8 mouse cellular contexts compared by ENCODE assay signal in the genomic region with DNA sequence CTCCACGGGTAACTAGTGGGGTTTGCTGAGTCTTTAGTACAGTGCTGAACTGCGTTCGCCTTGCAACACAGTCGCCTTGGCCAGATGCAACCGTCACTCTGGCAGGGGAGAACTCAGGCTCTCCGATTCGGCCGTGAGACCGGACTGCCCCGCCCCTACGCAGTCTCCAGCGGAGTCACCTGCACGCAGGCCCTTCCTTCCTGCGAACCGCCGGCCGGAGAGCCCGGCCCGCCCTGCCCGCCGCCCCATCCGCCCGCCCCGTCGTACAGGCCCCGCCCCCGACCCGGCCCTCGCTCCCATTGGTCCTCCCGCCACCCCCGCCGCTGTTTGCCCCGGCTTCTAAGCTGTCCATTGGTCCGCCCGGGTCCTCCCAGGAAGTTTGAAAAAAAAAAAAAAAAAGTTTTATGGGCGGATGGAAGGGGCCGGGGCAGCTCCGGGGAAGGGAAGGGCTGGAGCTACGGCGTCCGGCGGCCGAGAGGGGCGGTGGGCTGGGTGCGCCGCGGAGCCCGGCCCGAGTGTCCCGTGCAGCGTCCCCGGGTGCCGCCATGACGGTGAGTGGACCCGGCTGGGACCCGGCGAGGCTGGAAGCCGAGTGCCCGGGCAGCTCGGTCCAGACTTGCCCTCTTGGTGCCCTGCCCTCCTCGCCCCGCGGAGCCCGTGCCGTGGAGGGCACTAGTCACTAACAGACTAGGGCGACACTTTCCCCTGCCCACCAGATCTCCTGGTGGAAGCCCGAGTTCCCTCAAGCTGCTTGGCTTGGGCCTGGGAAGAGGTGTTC. TPM values are rescaled to one million over a fixed set of nuclear protein-coding genes. Genes with fewer than 3 reads are reported as not detected.
A peak's percentile ranks its signal among the peaks of the same experiment; 100 is the strongest.
DNase-seq lines count a peak whose midpoint lies in the region; ATAC-seq lines count a peak whose summit lies in the region.

No protein-coding gene starts in this region.

- H3K27me3 ChIP-seq in limb, embryonic 15.5 days: no peaks in the 10 kb centered on the region
- no peaks in the 10 kb centered on the region for H3K27me3 ChIP-seq in midbrain, embryonic 16.5 days (ENCODE audit: control insufficient read depth, insufficient read depth, low read depth, low read length)

- ATAC-seq in limb, embryonic 15.5 days (ENCODE audit: insufficient number of reproducible peaks, low FRiP score, low TSS enrichment, low read depth): peak; percentile 86
- peak; percentile 72 for ATAC-seq in midbrain, embryonic 16.5 days

- H3K27ac ChIP-seq in limb, embryonic 15.5 days: peak overlapping the region; percentile 96
- peak overlapping the region; percentile 47 for H3K27ac ChIP-seq in midbrain, embryonic 16.5 days (ENCODE audit: low read length)

- peaks cover 71% of the 10 kb centered on the region for H3K4me1 ChIP-seq in limb, embryonic 15.5 days
- H3K4me1 ChIP-seq in midbrain, embryonic 16.5 days (ENCODE audit: control insufficient read depth, insufficient read depth, low read length): peaks cover 12% of the 10 kb centered on the region; the same call in 1 of the 2 replicates

- H3K4me3 ChIP-seq in limb, embryonic 15.5 days: peak overlapping the region; percentile 98
- H3K4me3 ChIP-seq in midbrain, embryonic 16.5 days (ENCODE audit: low read depth, low read length): peak overlapping the region; percentile 43

- under 1% methylated on average over 67 of the region's 67 CpGs for WGBS in limb, embryonic 15.5 days
- WGBS in midbrain, embryonic 16.5 days: under 1% methylated on average over 65 of the region's 67 CpGs

- peak overlapping the region; percentile 66 for H3K9ac ChIP-seq in limb, embryonic 15.5 days
- peak overlapping the region; percentile 47 for H3K9ac ChIP-seq in midbrain, embryonic 16.5 days (ENCODE audit: low read depth, low read length)

- peak overlapping the region; percentile 89 for H3K4me2 ChIP-seq in limb, embryonic 15.5 days
- peak overlapping the region; percentile 67 for H3K4me2 ChIP-seq in midbrain, embryonic 16.5 days (ENCODE audit: low read length)

- DNase-seq in 3T3-L1 (ENCODE audit: low read depth, low spot score): peak; percentile 87
- DNase-seq in adrenal gland, postnatal 10 days: peak; percentile 95
- peak; percentile 86 for DNase-seq in embryo, embryonic 11.5 days (ENCODE audit: low read depth, low spot score)
- peak; percentile 99 for DNase-seq in heart, adult 11 months
- DNase-seq in kidney, adult 11 months: peak; percentile 94
- peak; percentile 80 to 86 for DNase-seq in spleen, adult 18-20 months

- H3K9me3 ChIP-seq in limb, embryonic 15.5 days: no peaks in the 10 kb centered on the region
- no peaks in the 10 kb centered on the region for H3K9me3 ChIP-seq in midbrain, embryonic 16.5 days (replicated peaks; ENCODE audit: control insufficient read depth, low read length, poor library complexity, severe bottlenecking)

- H3K36me3 ChIP-seq in limb, embryonic 15.5 days: peaks cover 9% of the 10 kb centered on the region; the same call in 1 of the 2 replicates
- no peaks in the 10 kb centered on the region for H3K36me3 ChIP-seq in midbrain, embryonic 16.5 days (ENCODE audit: control insufficient read depth, insufficient read depth, low read length)

RNA-seq across cellular contexts. Expression of a gene that starts 35.3 kb away (rescaled TPM):
- total RNA-seq in adrenal gland, postnatal 10 days (2021): 10 to 100 TPM; 87.8 to 88.2 TPM
- polyA plus RNA-seq in limb, embryonic 15.5 days (2015; fragmentation: Nextera tagmentation; extraction: Ambion mirVana): 54.8 and 59.2 TPM in 2 replicates
- polyA plus RNA-seq in midbrain, embryonic 16.5 days (2015; fragmentation: Nextera tagmentation; extraction: Ambion mirVana): 40.9 and 48.8 TPM in 2 replicates

RNA-seq across cellular contexts. Expression of a gene that starts 45.4 kb away (rescaled TPM):
- 100 to 1,000 TPM; 195 to 222 TPM for total RNA-seq in adrenal gland, postnatal 10 days (2021)
- polyA plus RNA-seq in limb, embryonic 15.5 days (2015; fragmentation: Nextera tagmentation; extraction: Ambion mirVana): 487 and 628 TPM in 2 replicates
- polyA plus RNA-seq in midbrain, embryonic 16.5 days (2015; fragmentation: Nextera tagmentation; extraction: Ambion mirVana): 167 and 180 TPM in 2 replicates

RNA-seq across cellular contexts. Expression of a gene that starts 48.1 kb away (rescaled TPM):
- total RNA-seq in adrenal gland, postnatal 10 days (2021): 10 to 100 TPM; 34.4 to 35.2 TPM
- polyA plus RNA-seq in limb, embryonic 15.5 days (2015; fragmentation: Nextera tagmentation; extraction: Ambion mirVana): 53.2 and 55.2 TPM in 2 replicates
- polyA plus RNA-seq in midbrain, embryonic 16.5 days (2015; fragmentation: Nextera tagmentation; extraction: Ambion mirVana): 66.3 and 67.6 TPM in 2 replicates

RNA-seq across cellular contexts. Expression of a gene that starts 56.3 kb away (rescaled TPM):
- 100 to 1,000 TPM; 601 to 606 TPM for total RNA-seq in adrenal gland, postnatal 10 days (2021)
- polyA plus RNA-seq in limb, embryonic 15.5 days (2015; fragmentation: Nextera tagmentation; extraction: Ambion mirVana): 2,795 and 2,816 TPM in 2 replicates
- 51.7 and 53.2 TPM in 2 replicates for polyA plus RNA-seq in midbrain, embryonic 16.5 days (2015; fragmentation: Nextera tagmentation; extraction: Ambion mirVana)

RNA-seq across cellular contexts. Expression of a gene that starts 58.8 kb away (rescaled TPM):
- under 1 TPM; 0.30 to 0.48 TPM for total RNA-seq in adrenal gland, postnatal 10 days (2021)
- 0.13 TPM in 1 of 2 replicates, not detected in the other for polyA plus RNA-seq in limb, embryonic 15.5 days (2015; fragmentation: Nextera tagmentation; extraction: Ambion mirVana)
- not detected in 2 replicates for polyA plus RNA-seq in midbrain, embryonic 16.5 days (2015; fragmentation: Nextera tagmentation; extraction: Ambion mirVana)

Comparison
In these comparisons a context has a peak if more than half of its experiments do, and no peak if none do; other contexts are left out.
1. Peak in every context shown above with its lines: DNase-seq, ATAC-seq, H3K4me3 ChIP-seq and H3K27ac ChIP-seq.